Comparison of ENCODE assay signal across 8 mouse cellular contexts in genomic region chr2:167502554-167503252, GRCm38 (mm10). TPM values are rescaled to one million over a fixed set of nuclear protein-coding genes. Genes with fewer than 3 reads are reported as not detected.
DNase-seq lines count a peak whose midpoint lies in the region; ATAC-seq and TF ChIP-seq lines count a peak whose summit lies in the region.

No protein-coding gene starts in this region.

- peak overlapping the region; percentile 69 for H3K4me3 ChIP-seq in left cerebral cortex, adult 2 months
- H3K4me3 ChIP-seq in hindbrain, embryonic 12.5 days = peak overlapping the region; percentile 92

- peak; percentile 12 for ATAC-seq in common myeloid progenitor, adult 5-6 weeks (replicated peaks; ENCODE audit: low read depth, poor library complexity, severe bottlenecking)
- peak; percentile 38 for ATAC-seq in hindbrain, embryonic 12.5 days (ENCODE audit: low FRiP score)
- ATAC-seq in megakaryocyte-erythroid progenitor cell, adult 5-6 weeks (replicated peaks; ENCODE audit: low FRiP score, low TSS enrichment, poor library complexity, severe bottlenecking) = peak; percentile 51

- no peaks in the 10 kb centered on the region for H3K27me3 ChIP-seq in hindbrain, embryonic 12.5 days

- H3K4me1 ChIP-seq in hindbrain, embryonic 12.5 days = peaks cover 27% of the 10 kb centered on the region

- no peak overlapping the region for H3K9ac ChIP-seq in hindbrain, embryonic 12.5 days

- TF ChIP-seq CTCF in left cerebral cortex, adult 2 months (IDR thresholded peaks at IDR 0.05) = no peak; the same call in 1 of the 2 replicates

- peak overlapping the region; percentile 93 for H3K27ac ChIP-seq in left cerebral cortex, adult 2 months
- peak overlapping the region; percentile 79; the same call in 1 of the 2 replicates for H3K27ac ChIP-seq in hindbrain, embryonic 12.5 days

- H3K36me3 ChIP-seq in hindbrain, embryonic 12.5 days = peaks cover 10% of the 10 kb centered on the region

- WGBS in hindbrain, embryonic 12.5 days = 51% methylated on average over 13 of the region's 13 CpGs

- peak overlapping the region; percentile 87 for H3K4me2 ChIP-seq in hindbrain, embryonic 12.5 days (replicated peaks)

- intact Hi-C loops in left cerebral cortex, adult 2 months (cut with DNase I) = no loop called here
- intact Hi-C loops in left cerebral cortex, postnatal 25 days (cut with DNase I) = no loop called here
- intact Hi-C loops in gastrocnemius, postnatal 14 days (cut with DNase I; ENCODE audit: low total_unique reads) = no loop called here

- no peak for DNase-seq in left cerebral cortex, adult 2 months (ENCODE audit: extremely low spot score in 1 of 2, low spot score in 2 of 2)
- no peak for DNase-seq in left cerebral cortex, postnatal 25 days (ENCODE audit: low spot score in 2 of 2)
- no peak for DNase-seq in urinary bladder, postnatal 14 days (ENCODE audit: low spot score)
- DNase-seq in gastrocnemius, postnatal 14 days = no peak
- no peak for DNase-seq in T-cell, adult 2 months (ENCODE audit: low spot score)

- no peaks in the 10 kb centered on the region for H3K9me3 ChIP-seq in hindbrain, embryonic 12.5 days (replicated peaks)

RNA-seq across cellular contexts. Expression of gene Spata2, which starts 10.0 kb away (rescaled TPM):
- total RNA-seq in left cerebral cortex, adult 2 months (2021) = 10 to 100 TPM; 78.0 to 79.1 TPM
- 10 to 100 TPM; 72.0 to 74.4 TPM for total RNA-seq in left cerebral cortex, postnatal 25 days (2021)
- total RNA-seq in common myeloid progenitor, adult 5-6 weeks (2017) = 7.6 and 9.9 TPM in 2 replicates
- 20.8 and 25.3 TPM in 2 replicates for polyA plus RNA-seq in hindbrain, embryonic 12.5 days (2016; fragmentation: Nextera tagmentation; extraction: Ambion mirVana)
- 16.0 and 23.2 TPM in 2 replicates for total RNA-seq in megakaryocyte-erythroid progenitor cell, adult 5-6 weeks (2014; fragmentation: Nextera tagmentation)
- total RNA-seq in megakaryocyte-erythroid progenitor cell, adult 5-6 weeks (2017) = 6.8 and 8.1 TPM in 2 replicates
- total RNA-seq in gastrocnemius, postnatal 14 days (2021) = 10 to 100 TPM; 11.6 to 15.7 TPM

RNA-seq across cellular contexts. Expression of gene Rnf114, which starts 10.3 kb away (rescaled TPM):
- 10 to 100 TPM; 54.9 to 57.3 TPM for total RNA-seq in left cerebral cortex, adult 2 months (2021)
- total RNA-seq in left cerebral cortex, postnatal 25 days (2021) = 10 to 100 TPM; 59.7 to 61.3 TPM
- 22.9 and 29.9 TPM in 2 replicates for total RNA-seq in common myeloid progenitor, adult 5-6 weeks (2017)
- 120 TPM in 2 replicates for polyA plus RNA-seq in hindbrain, embryonic 12.5 days (2016; fragmentation: Nextera tagmentation; extraction: Ambion mirVana)
- total RNA-seq in megakaryocyte-erythroid progenitor cell, adult 5-6 weeks (2014; fragmentation: Nextera tagmentation) = 30.8 and 34.8 TPM in 2 replicates
- total RNA-seq in megakaryocyte-erythroid progenitor cell, adult 5-6 weeks (2017) = 19.5 and 23.8 TPM in 2 replicates
- total RNA-seq in gastrocnemius, postnatal 14 days (2021) = 10 to 100 TPM; 15.3 to 15.6 TPM

RNA-seq across cellular contexts. Expression of gene Snai1, which starts 35.3 kb away (rescaled TPM):
- total RNA-seq in left cerebral cortex, adult 2 months (2021) = under 1 TPM; 0.56 to 0.70 TPM
- total RNA-seq in left cerebral cortex, postnatal 25 days (2021) = under 1 TPM; 0.57 to 0.94 TPM
- not detected in 2 replicates for total RNA-seq in common myeloid progenitor, adult 5-6 weeks (2017)
- polyA plus RNA-seq in hindbrain, embryonic 12.5 days (2016; fragmentation: Nextera tagmentation; extraction: Ambion mirVana) = 30.1 and 39.0 TPM in 2 replicates
- total RNA-seq in megakaryocyte-erythroid progenitor cell, adult 5-6 weeks (2014; fragmentation: Nextera tagmentation) = 0.37 TPM in 1 of 2 replicates, not detected in the other
- 0.52 TPM in 1 of 2 replicates, not detected in the other for total RNA-seq in megakaryocyte-erythroid progenitor cell, adult 5-6 weeks (2017)
- 1 to 10 TPM; 3.2 to 3.5 TPM for total RNA-seq in gastrocnemius, postnatal 14 days (2021)
